Mouse (Mus musculus): ENCODE data around the gene Vav2.
A peak's percentile ranks its signal among the peaks of the same experiment; 100 is the strongest.

Gene Vav2

GRCm38 (mm10) chr2:27446812-27447211, 20.0 kb upstream of the Vav2 start:
- Histone ChIP-seq H3K36me3 (ENCODE audit: insufficient read depth, low read length) (peaks cover 77% of the 10 kb centered on the region), H3K4me3 (replicated peaks; ENCODE audit: low read length) (no peak overlapping the region), H3K27me3 (ENCODE audit: insufficient read depth, low read length) (no peaks in the 10 kb centered on the region), H3K9me3 (ENCODE audit: low read length) (no peaks in the 10 kb centered on the region), H3K4me1 (replicated peaks; ENCODE audit: low read depth, low read length) (peaks cover 54% of the 10 kb centered on the region)
- TF ChIP-seq NANOG (IDR thresholded peaks at IDR 0.05; ENCODE audit: borderline replicate concordance, low read length) (no peak), CTCF (conservative IDR thresholded peaks at IDR 0.05; ENCODE audit: low read length) (no peak), POU5F1 (IDR thresholded peaks at IDR 0.05; ENCODE audit: borderline replicate concordance, low read length) (no peak)

DNA sequence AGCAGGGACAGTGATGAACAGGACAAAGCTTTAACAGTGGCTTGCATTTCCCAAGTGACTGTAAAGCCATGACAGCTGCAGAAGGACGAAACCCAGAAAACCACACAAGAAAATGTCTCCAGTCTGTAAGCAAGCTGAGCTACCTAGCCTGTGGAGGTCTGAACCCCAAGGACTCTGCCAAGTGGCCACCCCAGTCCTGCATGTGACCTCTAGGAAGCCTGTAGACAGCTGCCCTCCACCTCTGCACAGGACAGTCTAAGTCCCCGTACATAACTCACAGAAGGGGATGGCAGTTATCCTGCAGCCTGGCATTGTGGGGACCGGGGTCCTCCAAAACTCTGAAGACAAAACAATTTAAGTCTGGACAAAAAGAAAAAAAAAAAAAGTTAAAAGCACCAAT, 19.1 kb upstream of the Vav2 start:
- H3K27me3 ChIP-seq (ENCODE audit: insufficient read depth, low read length), result no peaks in the 10 kb centered on the region
- TF ChIP-seq CTCF (conservative IDR thresholded peaks at IDR 0.05; ENCODE audit: low read length) (no peak), NANOG (IDR thresholded peaks at IDR 0.05; ENCODE audit: borderline replicate concordance, low read length) (no peak), POU5F1 (IDR thresholded peaks at IDR 0.05; ENCODE audit: borderline replicate concordance, low read length) (no peak)
- peaks cover 59% of the 10 kb centered on the region for H3K4me1 ChIP-seq (replicated peaks; ENCODE audit: low read depth, low read length)
- peaks cover 68% of the 10 kb centered on the region for H3K36me3 ChIP-seq (ENCODE audit: insufficient read depth, low read length)
- no peak overlapping the region for H3K4me3 ChIP-seq (replicated peaks; ENCODE audit: low read length)
- H3K9me3 ChIP-seq (ENCODE audit: low read length), result no peaks in the 10 kb centered on the region

DNA sequence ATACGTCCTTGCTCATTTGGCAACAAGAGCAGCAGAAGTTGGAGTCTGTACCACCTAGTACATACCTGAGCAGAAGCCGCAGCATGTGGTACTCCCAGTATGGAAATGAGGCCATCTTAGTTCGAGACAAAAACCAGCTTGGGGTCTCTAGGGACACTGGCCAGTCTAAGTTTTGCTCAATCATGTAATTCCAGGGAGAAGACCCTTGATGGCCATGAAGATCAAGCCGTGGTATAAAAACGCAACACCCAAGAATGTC, 16.5 kb upstream of the Vav2 start:
- Histone ChIP-seq H3K9me3 (ENCODE audit: low read length) (no peaks in the 10 kb centered on the region), H3K4me3 (replicated peaks; ENCODE audit: low read length) (peak overlapping the region; percentile 86), H3K27me3 (ENCODE audit: insufficient read depth, low read length) (no peaks in the 10 kb centered on the region), H3K36me3 (ENCODE audit: insufficient read depth, low read length) (peaks cover 42% of the 10 kb centered on the region), H3K4me1 (replicated peaks; ENCODE audit: low read depth, low read length) (peaks cover 42% of the 10 kb centered on the region)
- no peak for TF ChIP-seq POU5F1 (IDR thresholded peaks at IDR 0.05; ENCODE audit: borderline replicate concordance, low read length)
- no peak for TF ChIP-seq NANOG (IDR thresholded peaks at IDR 0.05; ENCODE audit: borderline replicate concordance, low read length)
- TF ChIP-seq CTCF (conservative IDR thresholded peaks at IDR 0.05; ENCODE audit: low read length), result no peak

GRCm38 (mm10) chr2:27442708-27443449, 16.0 kb upstream of the Vav2 start:
- Histone ChIP-seq H3K36me3 (ENCODE audit: insufficient read depth, low read length) (peaks cover 37% of the 10 kb centered on the region), H3K4me1 (replicated peaks; ENCODE audit: low read depth, low read length) (peaks cover 42% of the 10 kb centered on the region), H3K4me3 (replicated peaks; ENCODE audit: low read length) (peak overlapping the region; percentile 86), H3K9me3 (ENCODE audit: low read length) (no peaks in the 10 kb centered on the region), H3K27me3 (ENCODE audit: insufficient read depth, low read length) (no peaks in the 10 kb centered on the region)
- TF ChIP-seq POU5F1 (IDR thresholded peaks at IDR 0.05; ENCODE audit: borderline replicate concordance, low read length), result no peak
- TF ChIP-seq NANOG (IDR thresholded peaks at IDR 0.05; ENCODE audit: borderline replicate concordance, low read length), result no peak
- TF ChIP-seq CTCF (conservative IDR thresholded peaks at IDR 0.05; ENCODE audit: low read length), result no peak

DNA sequence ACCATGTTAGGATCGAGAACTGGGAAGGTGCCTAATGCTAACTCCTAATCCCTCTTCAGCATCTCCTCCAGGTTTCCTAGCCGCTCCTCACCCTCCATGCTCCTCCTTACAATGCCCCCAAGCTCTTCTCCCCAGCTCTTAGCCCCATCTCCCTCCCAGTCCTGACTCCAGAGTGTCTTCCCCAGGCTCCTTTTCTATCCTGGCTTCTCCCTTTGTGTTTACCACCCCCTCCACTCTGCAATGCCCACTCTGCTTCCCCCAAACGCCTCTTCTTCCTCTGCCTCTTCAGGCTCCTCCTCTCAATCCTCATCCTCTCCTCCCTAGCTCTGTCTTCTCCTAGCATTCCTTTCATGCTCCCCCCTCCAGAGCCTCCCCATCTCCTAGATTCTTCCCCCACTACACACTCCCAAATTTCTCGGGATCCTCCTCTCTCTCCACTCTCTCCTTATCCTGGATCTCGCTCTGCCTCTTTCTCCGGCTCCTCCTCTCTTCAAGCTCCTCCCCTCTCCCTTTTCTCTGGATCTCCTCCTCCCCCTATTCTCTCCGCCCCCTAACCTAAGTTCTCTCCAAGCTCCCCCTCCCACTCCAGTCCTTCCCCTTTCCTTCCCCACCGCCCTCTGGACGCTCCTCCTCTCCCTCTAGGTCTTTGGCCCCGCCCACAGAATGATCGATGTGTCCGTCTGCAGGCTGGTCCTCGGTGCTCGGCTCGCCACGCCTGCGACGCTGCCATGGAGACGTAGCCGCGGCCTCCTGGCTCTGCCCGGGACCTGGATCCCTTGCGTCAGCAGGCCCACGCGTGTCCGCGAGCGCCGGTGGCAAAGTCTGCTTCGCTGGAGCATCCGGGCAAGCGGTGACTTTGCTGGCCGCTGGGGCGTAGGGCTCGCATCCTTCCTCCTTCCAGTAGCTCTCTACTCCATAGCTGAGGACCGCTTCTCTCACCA, 15.2 kb upstream of the Vav2 start, which contains the start of gene Brd3os:
Gene Brd3os, plus strand, starts transcription at position 558 of the 941 bp plus-strand sequence.
- no peak for TF ChIP-seq CTCF (conservative IDR thresholded peaks at IDR 0.05; ENCODE audit: low read length)
- no peak for TF ChIP-seq NANOG (IDR thresholded peaks at IDR 0.05; ENCODE audit: borderline replicate concordance, low read length)
- TF ChIP-seq POU5F1 (IDR thresholded peaks at IDR 0.05; ENCODE audit: borderline replicate concordance, low read length), result no peak
- Histone ChIP-seq H3K4me1 (replicated peaks; ENCODE audit: low read depth, low read length) (peaks cover 45% of the 10 kb centered on the region), H3K27me3 (ENCODE audit: insufficient read depth, low read length) (no peaks in the 10 kb centered on the region), H3K9me3 (ENCODE audit: low read length) (no peaks in the 10 kb centered on the region), H3K4me3 (replicated peaks; ENCODE audit: low read length) (peak within 1 kb of the TSS; percentile 86), H3K36me3 (ENCODE audit: insufficient read depth, low read length) (peaks cover 29% of the 10 kb centered on the region)

GRCm38 (mm10) chr2:27438281-27438680, 11.4 kb upstream of the Vav2 start:
- TF ChIP-seq POU5F1 (IDR thresholded peaks at IDR 0.05; ENCODE audit: borderline replicate concordance, low read length), result no peak
- TF ChIP-seq NANOG (IDR thresholded peaks at IDR 0.05; ENCODE audit: borderline replicate concordance, low read length), result no peak
- TF ChIP-seq CTCF (conservative IDR thresholded peaks at IDR 0.05; ENCODE audit: low read length), result no peak
- no peaks in the 10 kb centered on the region for H3K9me3 ChIP-seq (ENCODE audit: low read length)
- no peak overlapping the region for H3K4me3 ChIP-seq (replicated peaks; ENCODE audit: low read length)
- no peaks in the 10 kb centered on the region for H3K36me3 ChIP-seq (ENCODE audit: insufficient read depth, low read length)
- H3K27me3 ChIP-seq (ENCODE audit: insufficient read depth, low read length), result 0 out of 2 replicates have a peak, but pooled peaks cover 3% of the 10 kb centered on the region
- peaks cover 33% of the 10 kb centered on the region for H3K4me1 ChIP-seq (replicated peaks; ENCODE audit: low read depth, low read length)

DNA sequence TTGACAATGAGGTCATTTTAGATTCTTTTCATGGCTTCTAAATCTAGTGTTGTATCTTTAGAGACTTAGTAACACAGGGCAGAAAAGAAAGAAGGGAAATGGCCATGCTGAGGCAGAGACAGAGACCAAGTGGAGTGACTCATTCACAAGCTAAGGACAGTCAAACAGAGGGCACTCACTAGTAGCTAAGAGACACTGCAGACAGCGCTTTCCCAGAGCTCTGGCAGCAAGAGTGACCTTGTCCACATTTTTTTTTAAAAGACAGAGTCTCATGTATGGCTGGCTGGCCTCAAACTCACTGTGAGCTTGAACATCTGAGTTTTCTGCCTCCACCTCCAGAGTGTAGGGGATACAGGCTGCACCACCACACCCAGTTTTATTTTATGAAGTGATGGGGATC, 11.0 kb upstream of the Vav2 start:
- TF ChIP-seq NANOG (IDR thresholded peaks at IDR 0.05; ENCODE audit: borderline replicate concordance, low read length) (no peak), CTCF (conservative IDR thresholded peaks at IDR 0.05; ENCODE audit: low read length) (no peak), POU5F1 (IDR thresholded peaks at IDR 0.05; ENCODE audit: borderline replicate concordance, low read length) (no peak)
- Histone ChIP-seq H3K9me3 (ENCODE audit: low read length) (no peaks in the 10 kb centered on the region), H3K4me1 (replicated peaks; ENCODE audit: low read depth, low read length) (peaks cover 29% of the 10 kb centered on the region), H3K4me3 (replicated peaks; ENCODE audit: low read length) (no peak overlapping the region), H3K36me3 (ENCODE audit: insufficient read depth, low read length) (no peaks in the 10 kb centered on the region), H3K27me3 (ENCODE audit: insufficient read depth, low read length) (0 out of 2 replicates have a peak, but pooled peaks cover 3% of the 10 kb centered on the region)

GRCm38 (mm10) chr2:27432599-27432998, 5.8 kb upstream of the Vav2 start:
- Histone ChIP-seq H3K4me1 (replicated peaks; ENCODE audit: low read depth, low read length) (peaks cover 24% of the 10 kb centered on the region), H3K9me3 (ENCODE audit: low read length) (no peaks in the 10 kb centered on the region), H3K4me3 (replicated peaks; ENCODE audit: low read length) (no peak overlapping the region), H3K27me3 (ENCODE audit: insufficient read depth, low read length) (0 out of 2 replicates have a peak, but pooled peaks cover 3% of the 10 kb centered on the region), H3K36me3 (ENCODE audit: insufficient read depth, low read length) (no peaks in the 10 kb centered on the region)
- TF ChIP-seq NANOG (IDR thresholded peaks at IDR 0.05; ENCODE audit: borderline replicate concordance, low read length) (no peak), CTCF (conservative IDR thresholded peaks at IDR 0.05; ENCODE audit: low read length) (no peak), POU5F1 (IDR thresholded peaks at IDR 0.05; ENCODE audit: borderline replicate concordance, low read length) (no peak)
